Mouse (Mus musculus) frontal cortex, postnatal 25 days (tissue): ENCODE results near the gene Slc4a10.

Experiments used
- DNase-seq, 2 experiments: peaks; one replicate each; pipeline ENCODE4 v3.0.0; 2022; ENCODE audit warnings: low spot score in 2 of 2

Slc4a10 gene

DNA sequence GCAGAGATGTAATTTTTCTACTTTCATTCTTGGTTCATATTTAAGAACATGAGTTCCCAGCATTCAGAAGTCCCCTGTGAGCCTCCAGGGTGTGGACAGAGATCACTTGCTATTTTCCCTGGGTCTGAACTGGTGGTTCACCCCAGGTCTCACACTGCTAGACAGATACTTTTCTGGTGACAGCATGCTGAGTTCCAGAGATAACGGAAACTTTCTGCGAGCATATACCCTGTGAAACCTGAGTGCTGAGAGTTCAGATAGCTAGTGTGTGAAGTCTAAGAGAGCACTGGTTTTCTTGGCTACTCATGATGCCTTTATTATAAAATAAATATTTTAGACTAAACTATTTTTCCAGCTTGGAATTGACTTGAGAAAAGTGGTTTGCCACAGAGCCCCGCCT lies 232.5 kb downstream of the Slc4a10 start:
- DNase-seq = no peak

DNA sequence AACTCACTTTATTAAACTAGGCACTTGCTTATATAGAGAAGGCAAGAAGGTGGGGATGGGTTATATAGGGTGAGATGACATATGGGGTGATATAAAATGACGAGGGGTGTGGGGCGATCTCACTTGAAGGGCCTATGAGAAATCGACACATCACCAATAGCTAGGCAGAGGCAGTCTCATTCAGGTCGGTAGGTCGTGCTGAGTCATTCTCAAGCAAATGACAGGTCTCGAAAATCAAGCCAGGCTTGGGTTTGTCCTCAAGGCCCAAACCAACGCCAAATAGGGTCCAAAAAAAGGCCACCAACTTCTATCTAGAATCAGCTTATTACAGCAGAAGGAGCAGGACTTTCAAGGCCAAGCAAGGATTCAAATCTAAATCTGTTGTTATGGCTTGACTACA lies 233.5 kb downstream of the Slc4a10 start:
- no peak for DNase-seq

DNA sequence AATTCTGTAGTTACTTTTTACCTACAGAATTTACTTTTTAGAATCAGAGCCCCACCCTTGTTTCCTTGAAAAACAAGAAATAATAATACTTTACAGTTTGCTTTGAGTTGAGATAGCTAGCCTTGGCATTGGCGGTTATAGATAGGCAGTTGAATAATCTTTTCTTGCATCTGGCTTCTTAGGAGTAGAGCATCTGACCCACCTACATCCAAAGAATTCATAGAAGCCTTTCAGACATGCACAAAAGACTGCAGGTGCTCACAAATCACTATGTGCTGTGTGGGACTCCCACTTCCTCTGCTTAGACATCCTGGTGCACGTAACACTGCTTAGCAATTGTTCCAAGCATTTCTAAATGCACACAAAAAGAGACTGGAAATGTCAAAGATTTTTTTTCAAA lies 238.8 kb downstream of the Slc4a10 start:
- DNase-seq = no peak

DNA sequence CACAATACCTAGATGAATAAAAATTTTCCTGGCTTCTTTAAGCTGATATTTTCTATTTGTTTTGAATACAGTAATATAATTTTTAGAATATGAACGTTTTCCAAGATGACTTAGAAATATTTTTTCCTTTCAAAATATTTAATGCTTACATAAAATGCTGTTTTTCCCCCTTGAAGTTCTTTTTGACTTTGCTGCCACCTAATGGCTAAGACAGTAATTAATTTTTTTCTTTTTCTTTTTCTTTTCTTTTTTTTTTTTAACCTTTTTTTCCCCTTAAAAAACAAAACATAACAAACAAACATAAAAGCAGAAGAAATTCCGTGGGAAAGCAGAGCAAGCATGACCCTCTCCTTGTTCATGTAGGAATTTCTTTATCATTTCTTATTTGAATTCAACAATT lies 239.6 kb downstream of the Slc4a10 start:
- DNase-seq = no peak

GRCm38 (mm10) chr2:62287532-62287931 lies 241.3 kb downstream of the Slc4a10 start:
- no peak for DNase-seq

- DNase-seq = no peak
Observed at GRCm38 (mm10) chr2:62293846-62294245, 247.6 kb downstream of the Slc4a10 start.

- no peak for DNase-seq
Observed at GRCm38 (mm10) chr2:62301716-62302115, 255.5 kb downstream of the Slc4a10 start.

- DNase-seq = no peak
Observed at GRCm38 (mm10) chr2:62306978-62307377, 260.7 kb downstream of the Slc4a10 start.

DNA sequence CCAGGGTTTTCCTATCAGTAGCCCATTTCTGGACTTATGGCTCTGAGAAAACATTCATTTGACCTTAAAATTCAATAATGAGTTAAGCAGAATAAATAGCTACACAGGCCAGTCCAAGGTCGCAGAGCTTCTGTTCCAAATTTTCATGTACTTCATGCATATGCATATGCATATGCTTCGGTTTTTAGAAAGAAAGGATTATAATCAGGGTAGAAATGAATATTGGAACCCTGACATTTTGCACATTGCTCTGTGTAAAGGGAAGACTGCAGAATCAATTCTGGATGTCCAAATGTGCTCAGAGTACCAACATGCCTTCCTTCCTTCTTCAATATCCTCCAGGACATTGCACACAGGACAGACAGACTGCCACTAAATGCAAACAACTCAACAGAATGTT lies 261.2 kb downstream of the Slc4a10 start:
- DNase-seq = no peak

- no peak for DNase-seq
Observed at GRCm38 (mm10) chr2:62316930-62317329, 270.7 kb downstream of the Slc4a10 start.

GRCm38 (mm10) chr2:62319489-62319888 lies 273.2 kb downstream of the Slc4a10 start:
- no peak for DNase-seq

- DNase-seq = no peak
Observed at GRCm38 (mm10) chr2:62323078-62323637, 276.9 kb downstream of the Slc4a10 start.

- DNase-seq = no peak
Observed at GRCm38 (mm10) chr2:62325388-62325787, 279.1 kb downstream of the Slc4a10 start.

GRCm38 (mm10) chr2:62331913-62332312 lies 285.7 kb downstream of the Slc4a10 start:
- no peak for DNase-seq

DNA sequence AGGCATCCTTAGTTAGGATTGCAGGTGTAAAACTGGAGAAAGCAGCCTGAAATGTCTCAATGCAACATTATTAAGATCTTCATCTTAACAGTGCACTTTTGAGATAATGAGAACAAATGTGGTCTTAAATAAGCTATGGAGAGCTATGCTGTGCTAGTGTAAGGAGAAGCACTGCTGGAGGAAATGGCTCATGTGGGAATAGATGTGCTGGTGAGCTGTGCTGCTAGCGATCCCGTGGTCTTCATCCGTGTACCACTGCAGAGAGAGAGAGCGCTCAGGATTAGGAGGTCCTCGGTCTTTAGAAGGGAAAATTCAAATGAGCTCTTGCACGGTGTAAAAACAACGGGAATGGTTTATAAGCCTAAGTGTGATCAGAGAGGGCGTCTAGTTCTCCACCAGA lies 286.2 kb downstream of the Slc4a10 start:
- DNase-seq = no peak

- no peak for DNase-seq
Observed at GRCm38 (mm10) chr2:62334397-62335243, 288.4 kb downstream of the Slc4a10 start.

DNA sequence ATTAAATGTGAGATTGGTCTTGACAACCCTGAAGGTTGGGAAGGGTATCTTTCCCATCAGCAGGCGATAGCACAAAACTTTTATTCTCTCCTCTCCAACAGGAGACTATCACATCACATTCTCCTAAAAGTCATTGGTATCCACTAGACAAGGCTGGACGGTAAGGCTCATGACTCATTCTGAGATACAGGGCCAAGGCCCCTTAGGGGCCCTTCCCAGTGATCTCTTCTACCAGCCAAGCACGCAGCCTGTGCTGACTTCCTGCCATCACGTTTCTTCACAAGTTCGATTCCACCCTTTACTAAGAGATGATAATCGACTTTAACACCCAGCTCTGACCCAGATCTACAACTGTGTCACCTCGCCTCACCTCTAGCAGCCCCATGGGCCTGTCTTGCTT lies 290.8 kb downstream of the Slc4a10 start:
- DNase-seq = no peak

- no peak for DNase-seq
Observed at GRCm38 (mm10) chr2:62339222-62339944, 293.1 kb downstream of the Slc4a10 start.

DNA sequence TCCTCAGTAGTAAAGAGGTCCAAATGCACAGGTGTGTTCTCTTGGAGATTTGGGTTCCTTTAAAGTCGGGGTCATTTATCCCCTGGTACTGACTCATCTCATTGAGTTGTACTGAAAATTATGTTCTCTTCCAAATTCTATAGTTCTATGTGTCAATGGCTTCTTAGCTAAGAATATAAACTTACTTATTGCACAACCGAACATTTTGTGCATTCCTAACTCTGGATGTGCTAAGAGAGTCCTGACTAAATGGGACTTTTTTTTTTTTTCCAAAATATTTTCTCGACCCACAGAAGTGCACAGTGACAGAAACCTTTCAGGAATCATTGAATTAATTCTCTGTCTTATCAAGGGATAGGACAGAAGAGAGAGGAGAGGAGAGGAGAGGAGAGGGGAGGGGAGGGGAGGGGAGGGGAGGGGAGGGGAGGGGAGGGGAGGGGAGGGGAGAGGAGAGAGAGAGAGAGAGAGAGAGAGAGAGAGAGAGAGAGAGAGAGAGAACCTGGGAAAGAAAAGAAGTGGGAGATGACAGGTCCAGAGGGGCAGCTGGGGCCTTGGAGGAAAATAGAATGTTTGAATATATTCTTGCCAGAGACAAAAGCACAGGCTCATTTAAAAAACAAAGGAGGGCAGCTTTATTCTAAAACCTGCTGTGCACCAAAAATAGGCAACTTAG lies 294.9 kb downstream of the Slc4a10 start:
- no peak for DNase-seq

DNA sequence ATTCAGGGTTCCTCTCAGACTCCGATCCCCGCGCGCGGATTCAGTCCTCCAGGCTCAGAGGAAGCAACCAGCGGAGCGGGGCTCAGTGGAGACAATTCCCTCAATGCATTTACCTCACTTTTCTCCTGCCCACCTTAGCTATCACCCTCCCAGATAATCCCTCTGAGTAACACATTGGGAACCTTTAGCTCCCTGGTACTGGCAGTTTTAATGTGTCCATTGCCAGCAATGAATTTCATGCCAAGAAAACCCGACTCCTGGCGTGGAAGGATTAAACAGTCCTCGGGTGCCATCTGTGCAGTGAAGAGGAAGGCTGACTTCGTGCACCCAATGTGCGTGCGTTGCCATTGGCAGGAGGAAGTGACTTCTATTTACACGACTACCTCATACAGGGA lies 295.5 kb downstream of the Slc4a10 start:
- DNase-seq = no peak

DNA sequence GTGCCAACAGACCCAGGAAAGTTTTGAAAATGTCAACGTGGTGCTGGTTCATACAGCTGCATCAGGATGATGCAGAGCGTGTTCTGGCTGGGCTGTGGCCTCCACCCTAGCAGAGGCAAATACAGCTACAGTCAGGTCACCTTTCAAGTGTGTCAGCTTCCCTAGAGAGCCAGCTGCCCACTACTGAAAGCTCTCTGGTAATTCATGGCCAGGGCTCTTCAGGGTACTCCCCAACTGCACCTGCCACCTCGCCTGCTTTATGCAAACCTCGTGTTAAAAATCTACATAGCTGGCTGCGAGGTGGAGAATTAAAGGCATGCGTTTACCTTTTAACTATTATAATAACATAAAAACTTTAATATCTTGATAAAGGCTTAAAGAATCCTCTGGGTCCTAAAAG lies 298.1 kb downstream of the Slc4a10 start:
- DNase-seq = no peak

DNA sequence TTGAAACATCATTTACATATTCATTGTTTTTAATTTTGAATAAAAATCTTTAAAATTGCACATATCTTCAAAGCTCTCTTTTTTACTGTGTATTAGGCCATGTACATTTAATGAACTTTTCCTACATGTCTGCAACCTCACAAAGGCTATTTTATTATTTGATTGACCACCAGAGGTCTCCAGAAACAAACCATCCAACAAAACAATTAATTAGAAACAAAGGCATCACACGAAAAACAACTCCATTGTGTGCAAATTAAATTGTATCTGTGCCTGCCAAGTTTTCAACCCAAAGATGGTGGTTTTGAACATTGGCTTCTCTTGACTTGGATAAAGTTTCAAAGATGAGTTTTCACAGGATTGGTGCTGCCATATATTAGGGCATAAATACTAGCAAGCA lies 300.5 kb downstream of the Slc4a10 start:
- no peak for DNase-seq
